Mouse (Mus musculus): Measurements from ENCODE around the gene Cfh. TPM values are rescaled to one million over a fixed set of nuclear protein-coding genes. Genes with fewer than 3 reads are reported as not detected.

Cfh gene
- polyA plus RNA-seq, 1 experiment from 2014 or later = 0.80 TPM

DNA sequence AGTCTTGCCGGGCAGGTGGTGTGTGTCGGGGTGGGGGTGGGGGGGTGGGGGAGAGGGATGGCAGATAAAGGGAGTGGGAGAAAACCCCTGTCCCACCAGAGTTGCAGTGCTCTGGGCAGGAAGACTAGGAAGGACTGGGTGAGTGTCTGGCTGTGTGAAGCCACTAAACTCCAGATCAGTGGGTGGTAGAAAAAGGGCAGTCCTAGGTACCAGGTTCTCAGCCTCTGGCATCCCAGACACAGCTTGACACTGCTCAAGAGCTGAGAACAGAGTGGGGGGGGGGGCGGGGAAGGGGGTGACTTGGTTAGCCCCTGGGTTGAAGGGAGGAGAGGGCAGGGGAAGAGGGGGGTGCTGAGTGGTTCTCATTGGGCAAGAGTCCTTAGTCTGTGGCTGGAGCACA, 24.6 kb downstream of the Cfh start:
- DNase-seq (ENCODE audit: low spot score) (no peak), ATAC-seq (ENCODE audit: insufficient number of reproducible peaks, low FRiP score, low TSS enrichment, low read depth) (no peak)
- Histone ChIP-seq H3K4me3 (ENCODE audit: low read depth, low read length) (no peak overlapping the region), H3K27me3 (ENCODE audit: control insufficient read depth, insufficient read depth, low read length) (no peaks in the 10 kb centered on the region), H3K9ac (ENCODE audit: low read length) (no peak overlapping the region), H3K27ac (replicated peaks; ENCODE audit: low read depth, low read length) (no peak overlapping the region), H3K9me3 (ENCODE audit: control insufficient read depth, low read length) (no peaks in the 10 kb centered on the region), H3K36me3 (ENCODE audit: control insufficient read depth, insufficient read depth, low read length) (no peaks in the 10 kb centered on the region), H3K4me1 (ENCODE audit: control insufficient read depth, insufficient read depth, low read length) (no peaks in the 10 kb centered on the region), H3K4me2 (ENCODE audit: low read depth, severe bottlenecking) (no peak overlapping the region)
- 73% methylated on average over 3 of the region's 3 CpGs for WGBS

- DNase-seq (ENCODE audit: low spot score) = no peak
- H3K9ac ChIP-seq (ENCODE audit: low read length) = no peak overlapping the region
- no peak overlapping the region for H3K4me3 ChIP-seq (ENCODE audit: low read depth, low read length)
- no peak overlapping the region for H3K27ac ChIP-seq (replicated peaks; ENCODE audit: low read depth, low read length)
- H3K36me3 ChIP-seq (ENCODE audit: control insufficient read depth, insufficient read depth, low read length) = no peaks in the 10 kb centered on the region
- no peaks in the 10 kb centered on the region for H3K9me3 ChIP-seq (ENCODE audit: control insufficient read depth, low read length)
- no peaks in the 10 kb centered on the region for H3K27me3 ChIP-seq (ENCODE audit: control insufficient read depth, insufficient read depth, low read length)
- no peaks in the 10 kb centered on the region for H3K4me1 ChIP-seq (ENCODE audit: control insufficient read depth, insufficient read depth, low read length)
- no peak for ATAC-seq (ENCODE audit: insufficient number of reproducible peaks, low FRiP score, low TSS enrichment, low read depth)
- no peak overlapping the region for H3K4me2 ChIP-seq (ENCODE audit: low read depth, severe bottlenecking)
These were observed 114.1 kb downstream of the Cfh start for GRCm38 (mm10) chr1:140069471-140069870.

Other genes starting within 250 kb of the Cfh start
- 1.3 TPM in 2 replicates for gene Kcnt2, start 62.4 kb upstream of the Cfh start, polyA plus RNA-seq (2014; fragmentation: Nextera tagmentation; extraction: Ambion mirVana)